In the genomic region with DNA sequence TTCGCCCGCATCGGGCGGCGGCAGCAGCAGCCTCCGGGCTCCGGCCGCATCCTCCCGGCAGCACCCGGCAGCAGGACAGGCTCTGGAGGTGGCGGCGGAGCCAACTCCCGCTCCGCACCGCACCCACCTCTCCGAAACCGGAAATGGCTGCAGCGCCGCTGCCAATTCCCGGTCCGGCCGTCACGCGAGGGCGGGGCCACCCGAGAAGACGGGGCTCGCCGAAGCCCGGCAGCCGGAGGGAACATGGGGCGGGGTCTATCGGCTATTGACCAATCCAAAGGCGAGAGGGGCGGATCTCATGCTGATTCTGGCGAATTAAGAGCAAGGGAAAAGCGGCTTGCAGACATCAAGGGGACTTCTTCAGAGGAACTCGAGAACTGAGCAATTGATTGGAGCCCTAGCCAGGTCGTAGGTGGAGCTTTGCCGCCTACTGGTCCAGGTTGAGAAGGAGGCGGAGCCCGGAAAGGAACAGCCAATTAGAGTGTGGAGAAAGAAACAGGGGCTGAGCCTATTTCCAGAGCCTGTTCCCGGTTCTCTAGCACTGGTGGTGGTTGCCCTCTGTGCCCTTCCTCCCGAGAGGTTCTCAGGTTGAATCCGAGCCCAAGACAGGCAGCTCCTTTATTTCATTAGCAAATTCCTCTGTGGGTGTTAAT, we compare ENCODE assay signal across 8 mouse cellular contexts. TPM values are rescaled to one million over a fixed set of nuclear protein-coding genes. Genes with fewer than 3 reads are reported as not detected.
A peak's percentile ranks its signal among the peaks of the same experiment; 100 is the strongest.
DNase-seq lines count a peak whose midpoint lies in the region; ATAC-seq lines count a peak whose summit lies in the region.

A gene (minus strand): TSS at position 234 of the 653 bp plus-strand sequence.

- peak within 1 kb of the TSS; percentile 96 for H3K4me2 ChIP-seq in hindbrain, embryonic 15.5 days

- no peaks in the 10 kb centered on the region for H3K36me3 ChIP-seq in hindbrain, embryonic 15.5 days

- H3K27me3 ChIP-seq in hindbrain, embryonic 15.5 days: no peaks in the 10 kb centered on the region

- peaks cover 16% of the 10 kb centered on the region for H3K4me1 ChIP-seq in hindbrain, embryonic 15.5 days (replicated peaks)

- H3K9ac ChIP-seq in hindbrain, embryonic 15.5 days: peak within 1 kb of the TSS; percentile 91

- H3K27ac ChIP-seq in hindbrain, embryonic 15.5 days (replicated peaks): peak within 1 kb of the TSS; percentile 85

- WGBS in hindbrain, embryonic 15.5 days: under 1% methylated on average over 45 of the region's 45 CpGs

- ATAC-seq in hindbrain, embryonic 15.5 days (ENCODE audit: low FRiP score, low read depth): peak; percentile 99

- H3K9me3 ChIP-seq in hindbrain, embryonic 15.5 days: no peaks in the 10 kb centered on the region

- DNase-seq in T-cell, adult 2 months (ENCODE audit: low spot score): peak; percentile 98
- DNase-seq in cerebellum, postnatal 36 days: peak; percentile 99
- peak; percentile 99 to 100 for DNase-seq in frontal cortex, postnatal 36 days (ENCODE audit: low spot score in 2 of 2)
- peak; percentile 99 for DNase-seq in left cerebral cortex, adult 11 months (ENCODE audit: low spot score)
- DNase-seq in lung, postnatal 4 days: peak; percentile 100
- DNase-seq in retina, postnatal 7 days (ENCODE audit: low read depth, low spot score): peak; percentile 98
- DNase-seq in urinary bladder, adult 2 months (ENCODE audit: low spot score): peak; percentile 99

- H3K4me3 ChIP-seq in hindbrain, embryonic 15.5 days: peak within 1 kb of the TSS; percentile 97

RNA-seq across cellular contexts. Expression of the gene that starts here (rescaled TPM):
- 57.6 and 63.6 TPM in 2 replicates for polyA plus RNA-seq in hindbrain, embryonic 15.5 days (2015; fragmentation: Nextera tagmentation; extraction: Ambion mirVana)
- 52.8 and 58.6 TPM in 2 replicates for polyA plus RNA-seq in urinary bladder, adult 2 months (2012; rRNA removed)

Comparison
In these comparisons a context has a peak if more than half of its experiments do, and no peak if none do; other contexts are left out.
1. Peak in every context shown above with its lines: DNase-seq, ATAC-seq, H3K4me3 ChIP-seq and H3K27ac ChIP-seq.